Mouse (Mus musculus) heart, adult 18-20 months (tissue): ENCODE data around the gene Kbtbd3. TPM values are rescaled to one million over a fixed set of nuclear protein-coding genes. Genes with fewer than 3 reads are reported as not detected.

ENCODE experiments used
- microRNA-seq, 2 experiments: library from miRNA; unstranded; fragments of <30 nt; microRNA quantifications; one replicate each; pipeline ENCODE4 v1.2.0; 2022
- total RNA-seq, 2 experiments: library from RNA; stranded (reverse); gene quantifications; 2 replicates each; pipeline ENCODE4 v1.2.3; 2021

Gene Kbtbd3
- total RNA-seq, 2 experiments from 2014 or later: 8.1 to 8.8 TPM

Small RNA genes within 50 kb of the gene (microRNA-seq; reads per million reads assigned to microRNA genes)
- 0 reads per million in 2 experiments for gene Gm22195
- gene Gm23992: 0 reads per million in 2 experiments

Other genes with a start within 250 kb of the Kbtbd3 start
- gene Aasdhppt, start 362 bp upstream of the Kbtbd3 start, total RNA-seq: 10 to 100 TPM; 19.9 to 21.2 TPM
- 10 to 100 TPM; 42.7 to 49.7 TPM for gene Msantd4, start 66.7 kb downstream of the Kbtbd3 start, total RNA-seq